Mouse (Mus musculus): ENCODE data around the gene Ccdc130. TPM values are rescaled to one million over a fixed set of nuclear protein-coding genes. Genes with fewer than 3 reads are reported as not detected.
A peak's percentile ranks its signal among the peaks of the same experiment; 100 is the strongest.

The Ccdc130 gene
- polyA plus RNA-seq, 1 experiment from 2014 or later = 26.6 TPM

DNA sequence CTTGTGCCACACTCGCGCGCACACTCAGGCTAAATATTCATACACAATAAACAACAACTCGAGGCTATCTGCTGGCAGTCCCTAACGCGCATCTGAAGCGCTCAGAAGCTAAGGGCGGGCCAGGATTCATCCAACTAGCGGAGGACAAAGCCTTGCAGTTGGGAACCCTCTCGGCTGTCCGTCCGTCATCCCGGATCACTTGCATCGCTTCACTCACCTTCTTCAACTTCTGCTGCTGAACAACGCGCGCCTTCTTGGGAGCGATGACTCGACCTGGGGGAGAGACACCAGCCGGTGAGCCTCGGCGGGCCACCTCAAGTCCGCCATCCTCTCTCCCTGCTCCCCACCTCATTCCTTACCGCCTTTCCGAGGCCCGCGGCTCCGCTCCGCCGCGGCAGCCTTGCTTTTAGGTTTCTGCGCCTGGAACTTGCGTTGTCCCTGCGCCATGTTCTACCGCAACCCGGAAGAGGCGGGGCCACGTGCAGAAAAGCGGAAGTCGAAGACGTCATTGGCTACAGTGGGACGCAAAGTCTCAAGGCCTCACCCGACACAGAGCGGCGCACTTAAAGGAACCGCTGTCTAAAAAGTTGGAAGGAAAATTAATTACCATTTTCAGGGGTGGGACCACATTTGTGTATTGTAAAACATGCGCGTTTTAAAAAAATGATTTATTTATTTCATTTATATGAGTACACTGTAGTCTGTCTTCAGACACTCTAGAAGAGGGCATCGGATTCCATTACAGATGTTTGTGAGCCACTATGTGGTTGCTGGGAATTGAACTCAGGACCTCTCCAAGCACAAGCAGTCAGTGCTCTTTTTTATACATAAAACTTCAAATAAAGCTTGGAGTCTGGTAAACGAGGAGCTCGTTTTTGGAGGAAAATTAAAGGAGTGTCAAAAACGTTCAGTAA, 20.7 kb downstream of the Ccdc130 start, which contains the start of gene D8Ertd738e:
D8Ertd738e (minus strand) TSS at position 463 of the 914 bp plus-strand sequence.
- DNase-seq (ENCODE audit: low spot score) (peak; percentile 91), ATAC-seq (ENCODE audit: insufficient read depth, low FRiP score, low TSS enrichment) (peak; percentile 92)
- H3K36me3 ChIP-seq (ENCODE audit: control insufficient read depth, insufficient read depth, low read length) = peaks cover 22% of the 10 kb centered on the region
- H3K9ac ChIP-seq (ENCODE audit: low read length) = peak within 1 kb of the TSS; percentile 78
- no peaks in the 10 kb centered on the region for H3K9me3 ChIP-seq (ENCODE audit: control insufficient read depth, low read length)
- H3K27me3 ChIP-seq (ENCODE audit: control insufficient read depth, insufficient read depth, low read length) = no peaks in the 10 kb centered on the region
- H3K4me3 ChIP-seq (ENCODE audit: low read depth, low read length) = peak within 1 kb of the TSS; percentile 83
- H3K27ac ChIP-seq (ENCODE audit: low read depth, low read length) = no peak within 1 kb of the TSS
- H3K4me2 ChIP-seq (ENCODE audit: low read depth) = peak within 1 kb of the TSS; percentile 69
- H3K4me1 ChIP-seq (ENCODE audit: control insufficient read depth, insufficient read depth, low read length) = no peaks in the 10 kb centered on the region
- 4% methylated on average over 52 of the region's 52 CpGs for WGBS

- ATAC-seq (ENCODE audit: insufficient read depth, low FRiP score, low TSS enrichment) = no peak
- Histone ChIP-seq H3K27ac (ENCODE audit: low read depth, low read length) (no peak overlapping the region), H3K27me3 (ENCODE audit: control insufficient read depth, insufficient read depth, low read length) (no peaks in the 10 kb centered on the region), H3K4me1 (ENCODE audit: control insufficient read depth, insufficient read depth, low read length) (no peaks in the 10 kb centered on the region), H3K4me2 (ENCODE audit: low read depth) (no peak overlapping the region), H3K9ac (ENCODE audit: low read length) (no peak overlapping the region), H3K4me3 (ENCODE audit: low read depth, low read length) (no peak overlapping the region), H3K36me3 (ENCODE audit: control insufficient read depth, insufficient read depth, low read length) (peaks cover 10% of the 10 kb centered on the region), H3K9me3 (ENCODE audit: control insufficient read depth, low read length) (no peaks in the 10 kb centered on the region)
- no peak for DNase-seq (ENCODE audit: low spot score)
- WGBS = 79% methylated on average over 2 of the region's 2 CpGs
Observed at GRCm38 (mm10) chr8:84241821-84242220, 28.4 kb downstream of the Ccdc130 start.

GRCm38 (mm10) chr8:84241167-84241566, 29.0 kb downstream of the Ccdc130 start:
- Histone ChIP-seq H3K36me3 (ENCODE audit: control insufficient read depth, insufficient read depth, low read length) (peaks cover 8% of the 10 kb centered on the region), H3K9ac (ENCODE audit: low read length) (no peak overlapping the region), H3K9me3 (ENCODE audit: control insufficient read depth, low read length) (no peaks in the 10 kb centered on the region), H3K4me1 (ENCODE audit: control insufficient read depth, insufficient read depth, low read length) (no peaks in the 10 kb centered on the region), H3K27me3 (ENCODE audit: control insufficient read depth, insufficient read depth, low read length) (no peaks in the 10 kb centered on the region), H3K4me3 (ENCODE audit: low read depth, low read length) (no peak overlapping the region), H3K4me2 (ENCODE audit: low read depth) (no peak overlapping the region), H3K27ac (ENCODE audit: low read depth, low read length) (no peak overlapping the region)
- ATAC-seq (ENCODE audit: insufficient read depth, low FRiP score, low TSS enrichment) (no peak), DNase-seq (ENCODE audit: low spot score) (no peak)
- WGBS = 64% methylated on average over 6 of the region's 6 CpGs

- 25% methylated on average over 19 of the region's 19 CpGs for WGBS
- Histone ChIP-seq H3K4me1 (ENCODE audit: control insufficient read depth, insufficient read depth, low read length) (peaks cover 5% of the 10 kb centered on the region), H3K27me3 (ENCODE audit: control insufficient read depth, insufficient read depth, low read length) (no peaks in the 10 kb centered on the region), H3K27ac (ENCODE audit: low read depth, low read length) (peak overlapping the region; percentile 14; the same call in 1 of the 2 replicates), H3K4me3 (ENCODE audit: low read depth, low read length) (peak overlapping the region; percentile 40), H3K36me3 (ENCODE audit: control insufficient read depth, insufficient read depth, low read length) (peaks cover 6% of the 10 kb centered on the region), H3K9me3 (ENCODE audit: control insufficient read depth, low read length) (no peaks in the 10 kb centered on the region), H3K9ac (ENCODE audit: low read length) (peak overlapping the region; percentile 60), H3K4me2 (ENCODE audit: low read depth) (peak overlapping the region; percentile 66)
- no peak for DNase-seq (ENCODE audit: low spot score)
- 0 out of 2 replicates have a peak, but pooled peaks have one; percentile 5 for ATAC-seq (ENCODE audit: insufficient read depth, low FRiP score, low TSS enrichment)
Observed at GRCm38 (mm10) chr8:84237542-84238229, 32.5 kb downstream of the Ccdc130 start.

DNA sequence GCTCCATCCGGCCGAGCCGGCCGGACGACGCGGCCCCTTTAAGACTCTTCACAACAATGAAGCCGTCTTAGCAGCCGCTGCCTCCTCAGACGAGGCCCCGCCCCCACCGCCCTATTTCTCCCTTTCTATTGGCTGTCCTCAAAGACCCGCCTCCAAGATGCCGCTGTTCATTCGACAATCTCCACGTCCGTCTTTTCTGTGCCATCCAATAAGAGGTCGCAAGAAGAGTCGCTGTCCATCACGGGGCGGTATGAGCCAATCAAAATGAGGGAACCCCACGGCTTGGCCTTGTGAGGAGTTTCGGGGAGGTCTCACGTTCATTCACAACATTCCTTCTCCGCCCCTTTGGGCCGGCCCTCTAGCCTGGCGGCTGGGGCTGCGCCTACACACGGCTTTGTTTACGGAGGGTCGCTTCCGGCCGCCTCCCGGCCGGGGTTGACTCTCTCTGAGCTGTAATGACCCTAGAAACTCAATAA, 33.1 kb downstream of the Ccdc130 start, which contains the start of gene Zswim4:
Zswim4 (minus strand) TSS at position 58 of the 476 bp plus-strand sequence.
- H3K36me3 ChIP-seq (ENCODE audit: control insufficient read depth, insufficient read depth, low read length) = peaks cover 8% of the 10 kb centered on the region
- DNase-seq (ENCODE audit: low spot score) = peak; percentile 98
- no peaks in the 10 kb centered on the region for H3K27me3 ChIP-seq (ENCODE audit: control insufficient read depth, insufficient read depth, low read length)
- peak within 1 kb of the TSS; percentile 89 for H3K4me2 ChIP-seq (ENCODE audit: low read depth)
- peaks cover 5% of the 10 kb centered on the region for H3K4me1 ChIP-seq (ENCODE audit: control insufficient read depth, insufficient read depth, low read length)
- H3K4me3 ChIP-seq (ENCODE audit: low read depth, low read length) = peak within 1 kb of the TSS; percentile 95
- WGBS = under 1% methylated on average over 35 of the region's 35 CpGs
- H3K9ac ChIP-seq (ENCODE audit: low read length) = peak within 1 kb of the TSS; percentile 94
- peak; percentile 98 for ATAC-seq (ENCODE audit: insufficient read depth, low FRiP score, low TSS enrichment)
- peak within 1 kb of the TSS; percentile 63 for H3K27ac ChIP-seq (ENCODE audit: low read depth, low read length)
- H3K9me3 ChIP-seq (ENCODE audit: control insufficient read depth, low read length) = no peaks in the 10 kb centered on the region

- Histone ChIP-seq H3K9me3 (ENCODE audit: control insufficient read depth, low read length) (no peaks in the 10 kb centered on the region), H3K9ac (ENCODE audit: low read length) (peak overlapping the region; percentile 94), H3K4me2 (ENCODE audit: low read depth) (peak overlapping the region; percentile 89), H3K36me3 (ENCODE audit: control insufficient read depth, insufficient read depth, low read length) (peaks cover 8% of the 10 kb centered on the region), H3K27ac (ENCODE audit: low read depth, low read length) (peak overlapping the region; percentile 63; the same call in 1 of the 2 replicates), H3K4me3 (ENCODE audit: low read depth, low read length) (peak overlapping the region; percentile 95), H3K27me3 (ENCODE audit: control insufficient read depth, insufficient read depth, low read length) (no peaks in the 10 kb centered on the region), H3K4me1 (ENCODE audit: control insufficient read depth, insufficient read depth, low read length) (peaks cover 5% of the 10 kb centered on the region)
- DNase-seq (ENCODE audit: low spot score) (peak; percentile 16), ATAC-seq (ENCODE audit: insufficient read depth, low FRiP score, low TSS enrichment) (peak; percentile 36)
- under 1% methylated on average over 17 of the region's 30 CpGs for WGBS
Observed at GRCm38 (mm10) chr8:84236410-84236997, 33.7 kb downstream of the Ccdc130 start.

DNA sequence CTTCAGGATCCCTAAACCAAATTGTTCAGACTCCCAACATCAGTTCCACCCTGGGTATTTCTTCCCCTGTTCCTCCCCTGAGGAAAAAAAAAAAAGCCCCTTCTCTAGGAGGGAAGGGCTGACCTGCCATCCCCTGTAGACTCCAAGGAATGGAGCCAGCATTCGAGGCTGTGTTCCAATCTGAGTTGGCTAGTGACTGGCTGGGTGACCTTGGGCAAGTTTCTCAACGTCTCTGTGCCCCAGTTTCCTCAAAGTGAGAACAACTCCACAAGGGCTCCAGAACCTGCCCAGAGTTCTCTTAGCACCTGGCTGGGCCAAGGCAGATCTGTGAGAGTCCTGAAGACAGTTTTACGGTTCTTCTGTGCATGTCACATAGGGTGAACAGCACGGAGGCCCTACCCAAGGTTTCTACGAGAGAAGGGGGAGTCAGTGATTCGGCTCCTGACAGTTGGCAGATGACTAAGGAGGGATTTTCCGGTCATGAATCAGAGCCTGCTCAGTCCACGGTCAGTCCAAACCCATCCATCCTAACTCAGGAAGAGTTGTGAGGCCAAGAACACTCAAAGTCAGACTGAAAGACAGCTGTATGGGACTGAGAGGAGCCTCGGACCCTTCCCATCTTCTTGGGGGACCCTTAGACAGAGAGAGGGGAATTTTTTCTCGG, 34.3 kb downstream of the Ccdc130 start:
- H3K4me1 ChIP-seq (ENCODE audit: control insufficient read depth, insufficient read depth, low read length) = peaks cover 5% of the 10 kb centered on the region
- ATAC-seq (ENCODE audit: insufficient read depth, low FRiP score, low TSS enrichment) = no peak
- peak overlapping the region; percentile 95 for H3K4me3 ChIP-seq (ENCODE audit: low read depth, low read length)
- no peaks in the 10 kb centered on the region for H3K9me3 ChIP-seq (ENCODE audit: control insufficient read depth, low read length)
- no peaks in the 10 kb centered on the region for H3K27me3 ChIP-seq (ENCODE audit: control insufficient read depth, insufficient read depth, low read length)
- no peak overlapping the region for H3K27ac ChIP-seq (ENCODE audit: low read depth, low read length)
- H3K4me2 ChIP-seq (ENCODE audit: low read depth) = peak overlapping the region; percentile 89
- peaks cover 8% of the 10 kb centered on the region for H3K36me3 ChIP-seq (ENCODE audit: control insufficient read depth, insufficient read depth, low read length)
- H3K9ac ChIP-seq (ENCODE audit: low read length) = peak overlapping the region; percentile 94
- WGBS = 30% methylated on average over 10 of the region's 10 CpGs
- DNase-seq (ENCODE audit: low spot score) = no peak

DNA sequence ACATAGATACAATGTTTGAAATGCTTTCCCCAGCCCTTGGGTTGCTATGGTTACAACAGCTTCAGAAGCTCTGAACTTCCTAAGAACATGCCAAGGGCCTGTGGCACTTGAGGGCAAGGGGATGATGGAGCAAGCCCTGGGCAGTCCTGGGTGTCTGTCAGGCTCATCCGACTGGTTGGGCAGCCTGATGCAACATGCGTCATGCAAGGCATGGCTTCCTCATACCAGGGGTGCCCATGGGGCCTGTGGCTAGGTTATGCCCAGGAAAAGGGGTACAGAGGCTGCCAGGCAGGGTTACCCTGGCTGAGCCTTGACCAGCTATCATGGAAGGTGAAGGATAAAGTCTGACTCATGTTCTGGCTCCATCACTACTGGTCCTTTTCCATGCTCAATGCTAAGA, 37.1 kb downstream of the Ccdc130 start:
- Histone ChIP-seq H3K36me3 (ENCODE audit: control insufficient read depth, insufficient read depth, low read length) (peaks cover 24% of the 10 kb centered on the region), H3K9me3 (ENCODE audit: control insufficient read depth, low read length) (no peaks in the 10 kb centered on the region), H3K4me2 (ENCODE audit: low read depth) (no peak overlapping the region), H3K4me3 (ENCODE audit: low read depth, low read length) (no peak overlapping the region), H3K27me3 (ENCODE audit: control insufficient read depth, insufficient read depth, low read length) (no peaks in the 10 kb centered on the region), H3K9ac (ENCODE audit: low read length) (no peak overlapping the region), H3K27ac (ENCODE audit: low read depth, low read length) (no peak overlapping the region), H3K4me1 (ENCODE audit: control insufficient read depth, insufficient read depth, low read length) (peaks cover 5% of the 10 kb centered on the region)
- 91% methylated on average over 2 of the region's 2 CpGs for WGBS
- ATAC-seq (ENCODE audit: insufficient read depth, low FRiP score, low TSS enrichment) (no peak), DNase-seq (ENCODE audit: low spot score) (no peak)

All from neural tube, embryonic 11.5 days (tissue).